Mouse (Mus musculus): ENCODE measurements around the gene Zbed6. TPM values are rescaled to one million over a fixed set of nuclear protein-coding genes. Genes with fewer than 3 reads are reported as not detected.

Zbed6 gene
- total RNA-seq, 2 experiments from 2014 or later, result 17.4 to 22.3 TPM

DNA sequence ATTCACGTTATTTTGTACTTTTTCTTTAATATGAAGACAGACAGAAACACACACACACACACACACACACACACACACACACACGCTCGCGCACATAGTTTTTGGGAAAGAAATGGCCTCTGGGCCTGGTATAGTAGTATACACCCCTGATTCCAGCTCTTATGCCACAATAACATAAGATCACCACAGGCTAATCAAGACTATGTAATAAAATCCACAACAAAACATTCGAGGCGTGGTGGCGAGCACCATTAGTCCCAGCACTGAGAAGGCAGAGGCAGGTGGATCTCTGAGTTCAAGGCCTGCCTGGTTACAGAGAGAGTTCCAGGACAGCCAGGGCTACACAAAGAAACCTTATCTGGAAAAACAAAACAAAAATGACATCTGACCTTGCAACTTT, 2.3 kb upstream of the Zbed6 start:
- DNase-seq, result no peak

- peak; percentile 82 for DNase-seq
Measured at GRCm38 (mm10) chr1:133661203-133661933, 683 bp upstream of the Zbed6 start, which contains the start of gene Gm38394. TSS of gene Gm38394 (minus strand) at chr1:133661318.

DNA sequence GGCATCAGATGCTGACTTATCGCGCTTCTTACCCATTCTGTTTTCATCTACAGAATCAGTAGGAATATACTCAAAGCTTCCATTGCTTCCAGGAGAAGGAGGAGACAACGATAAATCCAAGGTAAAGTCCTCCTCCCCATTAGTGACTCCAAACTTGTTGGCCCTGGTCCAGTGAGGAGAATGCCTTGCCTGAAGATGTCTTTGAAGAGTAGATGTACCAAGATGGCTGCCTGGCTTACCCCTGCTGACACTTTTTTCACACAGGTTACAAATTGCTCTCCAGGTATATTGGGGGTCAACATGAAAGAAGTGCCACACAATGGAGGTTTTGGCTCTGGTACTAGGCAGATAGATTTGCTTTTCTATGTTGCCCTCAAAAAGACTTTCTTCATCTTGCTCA, 1.8 kb downstream of the Zbed6 start:
- DNase-seq, result no peak

DNA sequence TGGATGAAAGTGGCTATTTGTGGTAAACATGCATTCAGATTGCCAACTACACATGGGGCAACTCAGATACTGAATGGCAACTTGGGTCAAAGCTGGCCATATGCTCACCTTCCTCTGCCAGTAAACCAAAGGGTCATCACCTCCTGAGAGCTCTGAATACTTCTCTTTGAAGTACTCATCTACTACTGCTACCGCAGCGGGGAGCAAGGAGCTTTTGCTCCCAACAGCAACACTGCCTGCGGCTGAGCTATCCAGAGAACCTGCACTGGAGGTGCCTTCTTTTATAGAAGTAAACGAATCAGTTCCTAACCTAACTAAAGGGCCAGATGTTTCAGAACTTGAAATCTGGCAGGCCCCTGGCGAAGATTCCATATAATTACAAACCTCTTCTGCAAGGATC, 3.9 kb downstream of the Zbed6 start:
- DNase-seq, result no peak

DNA sequence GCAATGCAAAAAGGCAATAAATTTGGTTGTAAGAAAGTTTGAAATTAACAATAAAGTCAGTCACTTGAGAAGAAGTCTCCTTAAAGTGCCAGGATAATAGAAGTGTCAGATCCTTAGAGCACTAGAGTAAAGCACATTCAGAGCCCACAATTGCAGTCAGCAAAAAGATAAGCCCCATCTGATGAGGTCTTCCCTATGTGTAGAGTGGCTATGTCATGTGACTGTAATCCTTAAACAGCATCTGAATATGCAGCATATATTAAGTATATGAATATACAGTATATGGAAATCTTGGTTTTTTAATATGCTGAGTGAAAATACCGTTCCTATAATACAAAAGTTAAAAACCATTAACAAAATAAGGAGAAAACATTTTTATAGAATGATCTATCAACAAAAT, 7.7 kb downstream of the Zbed6 start:
- DNase-seq, result no peak

- DNase-seq, result no peak
Measured at GRCm38 (mm10) chr1:133650288-133651055, 10.2 kb downstream of the Zbed6 start.

GRCm38 (mm10) chr1:133645652-133646051, 15.0 kb downstream of the Zbed6 start:
- no peak for DNase-seq

DNA sequence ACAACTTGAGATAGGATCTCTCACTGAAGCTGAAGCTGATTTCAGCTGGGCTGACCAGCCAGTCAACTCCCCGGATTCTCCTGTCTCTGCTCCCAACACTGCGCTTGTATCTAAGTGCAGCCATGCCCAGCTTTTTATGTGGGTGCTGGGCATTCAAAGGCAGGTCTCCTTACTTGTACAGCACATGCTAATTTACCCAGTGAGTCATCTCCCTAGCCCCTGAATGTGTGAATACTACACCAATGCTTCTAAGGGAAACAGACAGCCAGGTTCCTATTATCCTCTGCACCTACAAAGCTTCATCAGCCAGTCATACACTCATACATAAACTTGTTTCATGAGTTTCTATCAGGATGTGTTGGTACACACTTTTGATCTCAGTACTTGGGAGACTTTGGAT, 19.5 kb downstream of the Zbed6 start:
- no peak for DNase-seq

- DNase-seq, result no peak
Measured at GRCm38 (mm10) chr1:133638517-133638916, 22.2 kb downstream of the Zbed6 start.

DNA sequence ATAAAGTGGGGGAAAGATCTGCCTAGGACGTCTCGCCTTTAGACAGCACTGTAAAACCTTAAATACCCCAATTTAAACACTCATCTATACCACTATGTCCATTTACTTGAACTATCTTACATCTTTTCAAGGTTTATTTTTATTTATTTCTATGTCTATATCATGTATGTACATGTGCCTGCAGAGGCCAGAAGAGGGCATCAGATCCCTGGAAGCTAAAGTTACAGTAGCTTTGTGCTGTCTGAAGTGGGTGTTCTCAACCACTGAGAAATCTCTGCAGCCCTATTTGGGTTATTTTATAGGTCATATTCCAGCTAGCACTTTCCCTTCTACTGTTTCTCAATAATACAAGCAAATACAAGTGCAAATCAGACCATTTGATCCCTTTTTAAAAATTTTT, 28.5 kb downstream of the Zbed6 start:
- no peak for DNase-seq

DNA sequence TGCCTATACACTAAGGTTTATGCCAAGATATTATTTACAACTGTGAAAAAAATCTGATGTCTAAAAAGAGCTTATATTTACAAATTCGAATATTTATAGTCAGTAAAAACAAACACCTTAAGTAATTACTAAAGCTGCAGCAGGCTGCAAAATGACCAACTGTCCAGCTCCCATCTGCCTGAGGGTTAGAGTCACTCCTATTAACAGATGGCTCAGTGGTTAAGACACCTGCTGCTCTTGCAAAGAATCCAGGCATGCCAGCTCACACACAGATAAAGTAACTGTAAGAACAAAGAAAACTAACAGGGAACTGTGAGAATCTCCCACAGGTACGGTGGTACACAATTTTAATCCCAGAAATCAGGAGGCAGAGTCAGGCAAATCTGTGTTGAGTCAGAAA, 35.6 kb downstream of the Zbed6 start:
- DNase-seq, result no peak

- DNase-seq, result no peak
Measured at GRCm38 (mm10) chr1:133618311-133618710, 42.4 kb downstream of the Zbed6 start.

- DNase-seq, result no peak
Measured at GRCm38 (mm10) chr1:133617908-133618307, 42.8 kb downstream of the Zbed6 start.

DNA sequence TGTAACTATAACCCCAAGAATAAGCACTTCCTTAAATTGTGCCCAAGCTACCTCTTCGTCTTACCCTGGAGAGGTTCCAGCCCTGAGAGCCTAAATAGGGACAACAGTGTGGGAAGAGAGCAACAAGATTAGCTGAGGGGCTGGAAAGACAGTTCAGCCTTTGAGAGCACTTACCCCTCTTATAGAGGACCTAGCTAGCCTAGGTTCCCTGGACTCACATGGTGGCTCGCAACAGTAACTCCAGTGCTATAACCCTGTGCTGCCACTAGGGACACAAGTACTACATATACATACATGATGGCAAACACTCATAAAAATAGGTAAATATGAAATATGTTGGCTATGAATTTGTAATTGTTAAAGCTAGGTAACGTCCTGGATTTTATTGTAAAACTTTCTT, 46.9 kb downstream of the Zbed6 start:
- no peak for DNase-seq

DNA sequence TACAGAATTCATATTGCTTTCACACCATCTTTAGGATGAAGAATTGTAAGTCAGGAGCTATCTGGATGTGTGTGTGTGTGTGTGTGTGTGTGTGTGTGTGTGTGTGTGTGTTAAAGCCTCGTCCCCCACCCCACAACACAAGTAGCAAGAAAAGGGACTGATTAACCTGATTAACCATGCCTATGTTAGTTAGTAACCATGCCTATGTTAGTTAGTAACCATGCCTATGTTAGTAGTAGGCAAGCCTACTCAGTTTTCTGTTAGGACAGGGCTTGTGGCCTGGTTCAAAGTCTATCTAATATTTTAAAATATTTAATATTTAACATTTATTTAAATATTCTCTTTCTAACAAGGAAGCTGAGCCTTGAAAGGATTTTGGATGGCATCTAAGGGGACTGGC, 49.2 kb downstream of the Zbed6 start:
- DNase-seq, result no peak

GRCm38 (mm10) chr1:133610601-133611000, 50.1 kb downstream of the Zbed6 start:
- DNase-seq, result no peak

GRCm38 (mm10) chr1:133609771-133610502, 50.7 kb downstream of the Zbed6 start, which contains the start of gene Snrpe:
TSS of gene Snrpe (minus strand) at chr1:133610291.
- peak; percentile 98 for DNase-seq

Other genes starting within 250 kb of the Zbed6 start
- 10 to 100 TPM; 10.1 to 15.9 TPM for gene Sox13, start 236.5 kb downstream of the Zbed6 start, total RNA-seq (2021)
- 100 to 1,000 TPM in 1 of 2 experiments, 10 to 100 TPM in 1; 88.0 to 102 TPM for gene Snrpe, start 50.6 kb downstream of the Zbed6 start, total RNA-seq (2021)
- gene Gm38394, start 433 bp upstream of the Zbed6 start, total RNA-seq (2021), result 10 to 100 TPM; 42.4 to 56.6 TPM
- gene Lax1, start 29.2 kb upstream of the Zbed6 start, total RNA-seq (2021), result under 1 TPM; 0.09 to 0.25 TPM
- gene Atp2b4, start 140.2 kb upstream of the Zbed6 start, total RNA-seq (2021), result 10 to 100 TPM; 25.2 to 35.3 TPM
- under 1 TPM; 0.16 to 0.23 TPM for gene Optc, start 247.1 kb upstream of the Zbed6 start, total RNA-seq (2021)